Mouse (Mus musculus) cerebellum, postnatal 25 days (tissue): Measurements from ENCODE around the gene Syne1.

Experiments
- DNase-seq, 2 experiments: peaks; one replicate each; pipeline ENCODE4 v3.0.0; 2021; ENCODE audit warnings: mixed read lengths in 2 of 2

The Syne1 gene

GRCm38 (mm10) chr10:5295291-5295891 lies 255.9 kb downstream of the Syne1 start:
- peak in 1 of 2 experiments; percentile 54 for DNase-seq

GRCm38 (mm10) chr10:5289575-5289909 lies 261.7 kb downstream of the Syne1 start:
- no peak for DNase-seq

- peak in 1 of 2 experiments; percentile 32 for DNase-seq
Measured at GRCm38 (mm10) chr10:5288716-5289574, 262.3 kb downstream of the Syne1 start.

GRCm38 (mm10) chr10:5288262-5288661 lies 263.0 kb downstream of the Syne1 start:
- no peak for DNase-seq

- DNase-seq: no peak
Measured at GRCm38 (mm10) chr10:5275769-5276168, 275.5 kb downstream of the Syne1 start.

- DNase-seq: no peak
Measured at GRCm38 (mm10) chr10:5270641-5271040, 280.6 kb downstream of the Syne1 start.

GRCm38 (mm10) chr10:5264418-5264817 lies 286.9 kb downstream of the Syne1 start:
- peak in 1 of 2 experiments; percentile 30 for DNase-seq

- DNase-seq: peak; percentile 66 to 71
Measured at GRCm38 (mm10) chr10:5262636-5263035, 288.6 kb downstream of the Syne1 start.

GRCm38 (mm10) chr10:5256686-5257085 lies 294.6 kb downstream of the Syne1 start:
- no peak for DNase-seq

GRCm38 (mm10) chr10:5253752-5254151 lies 297.5 kb downstream of the Syne1 start:
- DNase-seq: no peak

- no peak for DNase-seq
Measured at GRCm38 (mm10) chr10:5250702-5251101, 300.6 kb downstream of the Syne1 start.

- no peak for DNase-seq
Measured at GRCm38 (mm10) chr10:5239680-5240079, 311.6 kb downstream of the Syne1 start.

GRCm38 (mm10) chr10:5236926-5237325 lies 314.4 kb downstream of the Syne1 start:
- no peak for DNase-seq

- no peak for DNase-seq
Measured at GRCm38 (mm10) chr10:5236171-5236570, 315.1 kb downstream of the Syne1 start.

- DNase-seq: no peak
Measured at GRCm38 (mm10) chr10:5234721-5235501, 316.4 kb downstream of the Syne1 start.

- peak; percentile 49 to 50 for DNase-seq
Measured at GRCm38 (mm10) chr10:5229129-5229528, 322.2 kb downstream of the Syne1 start.

GRCm38 (mm10) chr10:5227395-5228076 lies 323.7 kb downstream of the Syne1 start:
- DNase-seq: peak; percentile 59 to 79

- DNase-seq: no peak
Measured at GRCm38 (mm10) chr10:5215943-5216342, 335.3 kb downstream of the Syne1 start.

GRCm38 (mm10) chr10:5207905-5208641 lies 343.2 kb downstream of the Syne1 start:
- DNase-seq: no peak

GRCm38 (mm10) chr10:5205977-5206376 lies 345.3 kb downstream of the Syne1 start:
- no peak for DNase-seq

GRCm38 (mm10) chr10:5205570-5205969 lies 345.7 kb downstream of the Syne1 start:
- no peak for DNase-seq

- DNase-seq: peak; percentile 71 to 76
Measured at GRCm38 (mm10) chr10:5203837-5204236, 347.4 kb downstream of the Syne1 start.
